Mouse (Mus musculus) layer of hippocampus, adult 18-20 months (tissue): ENCODE data around the gene Gm49383. TPM values are rescaled to one million over a fixed set of nuclear protein-coding genes. Genes with fewer than 3 reads are reported as not detected.

Source experiments
- DNase-seq, 2 experiments: peaks; one replicate each; pipeline ENCODE4 v3.0.0; 2022; ENCODE audit warnings: low spot score in 2 of 2
- long read RNA-seq: library from polyadenylated mRNA; stranded (forward); transcript quantifications from one replicate; pipeline ENCODE4 v2.0.0, GENCODE M21; 2021
- total RNA-seq, 2 experiments: library from RNA; stranded (reverse); gene quantifications; 2 replicates each; pipeline ENCODE4 v1.2.3; 2021

Gene Gm49383
- 1 to 10 TPM; 5.0 to 5.4 TPM for total RNA-seq
- long read RNA-seq, partial matches to known transcripts, result 0 of 1 reads
- long read RNA-seq, other reads (novel, unspliced or antisense), result 1 of 1 reads

DNA sequence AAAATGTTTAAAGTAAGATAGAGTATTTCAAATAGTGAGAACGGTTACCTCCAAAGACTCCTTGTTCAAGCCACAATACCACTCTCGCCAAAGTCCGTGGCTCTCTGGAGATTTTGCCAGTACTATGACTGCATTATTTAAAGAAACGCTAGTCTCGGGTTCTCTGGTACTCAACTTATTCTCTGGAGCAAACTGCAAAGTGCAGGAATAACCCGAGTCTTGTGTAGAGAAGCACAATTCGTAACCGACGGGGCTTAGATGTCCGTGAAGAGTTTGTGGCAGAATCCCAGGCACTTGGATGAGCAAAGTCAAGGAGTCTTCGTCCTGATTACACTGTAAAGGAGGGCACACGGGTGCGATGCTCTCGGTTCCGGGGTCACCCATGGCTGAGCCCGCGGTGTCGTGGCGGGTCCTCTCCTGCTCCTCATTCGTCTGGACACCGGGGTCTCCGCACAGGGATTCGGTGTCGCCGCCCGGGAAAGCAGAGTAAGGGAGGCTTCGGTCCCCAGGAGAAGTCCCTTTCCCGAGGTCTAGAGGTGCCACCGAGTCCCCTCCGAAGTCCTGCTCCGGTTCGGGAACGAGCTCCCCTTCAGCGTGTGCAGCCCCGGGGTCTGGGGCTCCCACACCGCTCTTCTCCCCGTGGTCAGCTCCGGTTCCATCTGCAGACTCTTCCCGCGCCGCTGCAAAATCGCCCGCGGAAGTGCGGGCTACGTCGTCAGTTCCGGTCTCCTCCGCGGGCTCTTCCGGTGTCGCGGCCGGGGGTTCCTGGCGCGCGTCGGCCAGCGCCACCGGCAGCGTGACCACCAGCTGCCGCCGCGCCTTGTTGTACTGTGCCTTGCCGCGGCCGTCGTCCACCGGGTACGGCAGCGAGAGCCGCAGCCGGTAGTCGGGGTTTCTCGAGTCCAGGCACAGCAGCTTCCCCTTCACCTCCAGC lies at the start of gene Gm49383:
Gene Gm49383, minus strand, starts transcription at position 661 of the 934 bp plus-strand sequence.
- peak; percentile 63 to 64 for DNase-seq

DNA sequence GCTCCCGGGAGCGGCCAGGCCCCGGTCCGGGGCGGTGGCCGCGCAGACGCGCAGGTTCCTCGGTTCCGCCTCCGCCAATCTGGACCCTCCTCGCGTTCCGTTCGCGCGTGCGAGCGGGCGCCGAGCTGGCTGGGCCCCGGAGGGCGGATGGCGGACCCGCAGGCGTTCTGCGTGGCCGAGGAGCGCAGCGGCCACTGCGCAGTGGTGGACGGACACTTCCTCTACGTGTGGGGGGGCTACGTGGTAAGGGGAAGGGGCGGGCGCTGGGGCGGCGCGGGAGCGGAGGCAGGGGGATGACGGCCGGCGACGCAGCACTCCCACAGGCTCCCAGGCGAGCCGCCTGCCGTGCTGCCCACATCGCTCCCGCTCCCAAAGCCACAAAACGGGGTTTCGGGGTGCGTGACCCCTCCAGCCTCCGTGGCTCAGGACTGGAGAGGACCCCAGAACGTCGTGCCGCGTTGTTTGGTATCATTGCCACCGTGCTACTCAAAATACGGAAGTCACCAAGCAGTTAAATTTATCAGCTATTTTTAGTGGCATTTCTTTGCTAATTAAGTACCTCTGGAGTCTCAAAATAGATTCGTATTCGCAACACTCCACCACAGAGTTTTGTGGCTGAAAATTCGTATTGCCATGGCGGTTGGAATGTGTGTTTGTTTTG lies 45.0 kb upstream of the Gm49383 start:
- peak; percentile 56 to 70 for DNase-seq

DNA sequence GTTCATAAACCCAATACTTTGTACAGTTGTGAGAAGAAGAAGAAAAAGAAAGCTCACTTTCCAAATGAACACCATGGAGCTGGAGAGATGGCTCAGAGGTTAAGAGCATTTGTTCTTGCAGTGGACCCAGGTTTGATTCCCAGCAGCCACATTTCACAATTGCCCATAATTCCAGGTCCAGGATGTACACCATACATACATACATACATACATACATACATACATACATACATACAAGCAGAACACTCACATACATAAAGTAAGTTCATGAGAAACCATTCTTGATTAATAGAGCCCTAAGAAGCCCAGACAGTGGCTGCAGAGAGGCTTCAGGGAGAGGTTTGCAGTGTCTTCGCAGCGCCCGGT lies 44.5 kb upstream of the Gm49383 start:
- DNase-seq, result no peak

DNA sequence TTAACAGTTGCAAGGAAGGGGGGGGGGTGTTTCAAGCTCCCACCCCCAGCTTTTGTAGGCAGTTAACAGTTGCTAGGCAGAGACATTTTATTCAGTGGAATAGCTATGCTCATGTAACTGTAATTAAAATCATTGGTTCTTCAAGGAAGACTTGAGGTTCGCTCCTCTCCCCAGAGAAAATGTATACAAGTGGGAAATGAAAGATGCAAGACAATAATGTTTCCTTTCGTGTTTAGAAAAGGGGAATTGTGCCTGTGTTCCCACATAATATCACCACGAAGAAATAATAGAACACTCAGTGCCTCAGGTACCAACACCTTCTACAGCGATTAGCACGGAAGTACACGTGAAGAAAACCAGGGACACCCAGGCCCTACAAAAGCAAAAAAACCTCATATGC lies 44.0 kb upstream of the Gm49383 start, which contains the start of gene Klhdc1:
Gene Klhdc1, plus strand, starts transcription at position 301 of the 400 bp plus-strand sequence.
- DNase-seq, result no peak

DNA sequence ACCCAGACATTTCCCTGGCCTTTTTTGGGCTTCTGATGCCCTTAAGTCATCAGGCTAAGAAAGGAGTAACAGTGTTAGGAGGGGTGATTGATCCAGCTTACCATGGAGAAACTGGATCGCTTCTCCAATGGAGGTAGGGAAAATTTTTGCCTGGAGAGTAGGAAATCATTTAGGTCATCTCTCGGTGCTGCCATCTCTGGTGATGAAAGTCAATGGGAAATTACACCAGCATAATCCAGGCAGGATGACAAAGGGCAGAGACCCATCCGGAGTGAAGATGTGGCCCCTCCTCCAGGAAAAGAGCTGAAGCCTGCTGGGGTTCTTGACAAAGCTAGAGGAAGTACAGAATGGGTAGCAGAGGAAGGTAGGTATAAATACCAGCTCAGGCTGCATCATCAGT lies 41.4 kb upstream of the Gm49383 start:
- DNase-seq, result no peak

DNA sequence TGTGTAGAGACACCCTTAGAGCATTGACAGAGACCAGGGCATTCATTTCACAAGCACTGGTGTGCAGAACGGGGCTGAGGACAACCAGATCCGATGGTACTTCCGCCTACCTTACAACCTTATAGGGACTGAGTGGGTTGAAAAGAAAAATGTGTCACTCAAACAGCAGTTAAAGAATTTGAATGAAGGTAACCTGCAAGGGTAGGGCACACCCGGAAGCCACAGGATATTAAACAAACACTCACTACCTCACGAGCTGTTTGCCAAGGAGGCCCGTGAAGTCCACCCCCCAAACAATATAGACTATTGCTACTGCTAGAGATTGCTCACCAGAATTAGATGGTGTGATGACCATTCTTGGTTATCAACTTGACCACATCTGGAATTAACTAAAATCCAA lies 38.9 kb upstream of the Gm49383 start:
- DNase-seq, result no peak

DNA sequence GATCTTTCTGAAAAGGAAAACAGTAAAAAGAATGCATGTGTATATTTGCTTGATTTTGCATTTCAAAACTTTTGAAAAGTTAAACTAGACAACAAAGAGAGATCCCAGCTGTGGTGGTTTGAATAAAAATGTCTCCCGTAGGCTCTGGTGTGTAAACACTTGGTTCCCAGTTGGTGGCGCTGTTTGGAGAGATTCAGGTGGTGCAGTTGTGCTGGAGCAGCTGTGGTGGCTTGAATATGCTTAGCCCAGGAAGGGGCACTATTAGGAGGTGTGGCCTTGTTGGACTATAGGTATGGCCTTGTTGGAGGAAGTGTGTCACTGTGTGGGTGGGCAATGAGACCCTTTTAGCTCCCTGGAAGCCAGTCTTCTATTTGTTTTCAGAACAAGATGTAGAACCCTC lies 32.3 kb upstream of the Gm49383 start:
- DNase-seq, result no peak

DNA sequence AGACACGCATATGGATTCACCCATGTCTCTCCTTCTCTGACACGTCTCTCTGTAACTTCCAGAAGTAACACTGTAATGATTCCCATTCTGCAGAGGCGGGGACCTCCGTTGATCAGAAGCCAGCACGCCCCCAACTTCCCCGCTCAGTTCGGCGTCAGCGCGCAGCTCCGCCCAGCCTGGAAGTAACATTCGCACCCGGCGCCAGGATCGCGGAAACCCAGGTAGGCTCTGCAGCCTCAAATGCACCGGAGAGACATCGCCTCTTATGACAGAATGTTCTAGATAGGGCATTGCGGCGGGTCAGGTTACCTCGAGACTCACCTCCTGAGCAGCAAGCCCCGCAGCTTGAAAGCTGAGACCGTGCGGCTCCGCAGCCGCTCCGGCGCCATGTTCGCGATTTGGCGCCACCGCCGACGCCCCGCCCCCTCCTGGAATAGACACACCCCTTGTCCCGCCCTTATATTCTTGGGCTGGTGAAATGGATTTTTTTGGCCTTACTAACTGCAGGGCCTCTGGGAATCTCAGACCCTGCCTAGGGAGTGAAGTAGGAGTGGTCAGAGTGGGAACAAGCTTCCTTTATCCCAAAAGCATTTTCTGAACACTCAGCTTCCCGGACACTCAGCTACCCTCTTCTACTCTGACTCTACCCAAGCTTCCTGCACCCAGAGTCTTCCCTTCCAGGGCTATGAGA lies 31.0 kb upstream of the Gm49383 start, which contains the start of gene Pole2:
Gene Pole2, minus strand, starts transcription at position 420 of the 691 bp plus-strand sequence.
- peak; percentile 76 to 88 for DNase-seq

DNA sequence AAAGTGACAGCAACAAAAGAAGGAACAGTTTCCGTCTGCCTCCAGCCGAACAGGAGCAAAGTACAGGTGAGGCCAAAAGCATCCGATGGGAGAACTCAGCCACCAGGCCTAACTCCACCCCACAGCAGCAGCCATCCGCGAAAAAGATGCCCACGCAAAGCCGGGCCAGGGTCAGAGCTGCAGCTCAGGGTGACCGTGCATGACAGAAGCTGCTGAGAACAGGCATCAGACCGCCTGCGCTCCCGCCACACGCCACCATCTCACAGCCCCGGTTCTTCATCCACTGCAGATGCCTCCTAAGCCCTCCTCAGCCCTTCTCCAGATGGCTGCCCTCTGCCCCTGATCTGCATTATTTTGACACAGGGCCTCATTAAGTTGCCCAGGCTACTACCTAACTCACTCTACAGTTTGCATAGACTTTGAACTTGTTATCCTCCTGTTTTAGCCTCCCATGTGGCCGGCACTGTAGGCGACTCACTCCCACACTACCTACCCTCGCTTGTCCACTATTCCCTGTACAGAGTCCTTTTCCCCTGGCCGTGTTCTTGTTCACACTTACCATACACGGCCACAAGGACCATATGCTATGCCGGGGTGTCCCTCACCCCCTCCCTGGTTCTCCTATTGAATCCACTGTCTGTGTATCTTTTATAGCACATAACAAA lies 23.8 kb upstream of the Gm49383 start:
- no peak for DNase-seq

DNA sequence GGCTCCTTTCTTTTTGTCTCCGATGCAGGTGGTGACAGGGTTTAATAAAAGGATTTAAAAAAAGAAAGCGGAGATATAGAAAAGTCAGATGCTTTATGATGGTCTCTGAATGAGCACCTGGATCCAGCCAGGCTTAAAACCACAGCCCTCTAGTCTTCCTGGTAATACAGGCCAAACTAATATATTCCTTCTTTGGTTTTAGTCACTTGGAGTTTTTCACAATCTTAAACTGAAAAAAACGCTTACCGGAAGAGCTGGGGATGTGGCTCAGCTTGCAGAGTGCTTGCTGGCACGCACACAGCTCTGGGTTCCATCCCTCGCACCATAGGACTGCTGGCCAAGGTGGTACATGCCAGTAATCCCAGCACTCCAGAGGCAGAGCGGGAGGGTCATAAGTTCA lies 19.7 kb upstream of the Gm49383 start:
- no peak for DNase-seq

DNA sequence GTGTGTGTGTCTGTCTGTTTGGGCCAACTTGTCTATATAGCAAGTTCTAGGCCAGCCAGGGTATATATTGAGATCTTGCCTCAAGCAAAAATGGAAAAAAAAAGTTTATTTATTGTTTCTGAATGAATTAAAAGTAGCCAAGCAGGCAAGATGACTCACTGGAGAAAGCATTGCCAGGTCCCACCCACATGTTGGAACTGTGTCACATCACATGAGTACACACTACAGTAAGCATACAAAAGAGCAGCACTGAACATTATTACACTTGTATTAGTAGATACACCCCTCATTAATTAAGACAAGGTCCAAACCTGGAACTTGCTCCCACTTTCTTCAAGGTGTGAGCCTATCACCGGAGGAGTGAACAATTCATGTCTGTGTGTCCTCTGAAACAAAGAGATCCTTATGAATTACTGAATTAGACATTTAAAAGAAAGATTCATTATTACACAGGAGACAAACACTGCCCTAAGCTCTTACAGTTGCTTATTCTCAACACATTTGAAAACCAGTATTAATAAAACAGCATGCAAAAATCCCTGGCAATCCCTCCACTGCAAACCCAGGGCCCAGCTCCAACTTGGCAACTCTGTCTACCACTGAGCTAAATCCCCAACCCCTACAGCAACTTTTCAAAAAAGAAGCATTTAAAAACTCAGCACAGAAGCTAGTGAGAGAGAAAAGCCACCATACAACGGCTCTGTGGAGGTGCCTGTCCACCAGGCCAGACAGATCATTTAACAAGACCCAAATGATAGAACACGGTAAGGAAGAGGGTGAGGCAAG lies 18.3 kb upstream of the Gm49383 start:
- DNase-seq, result peak; percentile 46 to 90

DNA sequence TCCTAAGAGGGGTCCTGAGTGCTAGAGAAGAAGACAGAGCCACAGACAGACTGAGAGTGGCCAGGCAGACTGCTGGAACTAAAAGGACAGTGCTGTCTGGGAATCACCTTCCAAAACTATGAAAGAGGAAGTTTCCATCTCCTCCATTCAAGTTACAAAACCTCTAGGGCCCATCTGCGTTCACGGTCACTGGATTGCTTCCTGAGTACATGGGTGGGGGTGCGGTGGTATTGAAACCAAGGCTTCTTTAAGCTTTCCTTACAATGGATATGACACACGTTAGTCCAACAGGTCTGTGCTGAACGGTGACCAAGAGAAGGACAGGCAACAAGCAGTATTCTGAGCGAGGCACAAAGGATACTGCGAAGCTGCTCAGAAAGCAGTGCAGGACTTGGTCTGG lies 17.5 kb upstream of the Gm49383 start:
- no peak for DNase-seq

DNA sequence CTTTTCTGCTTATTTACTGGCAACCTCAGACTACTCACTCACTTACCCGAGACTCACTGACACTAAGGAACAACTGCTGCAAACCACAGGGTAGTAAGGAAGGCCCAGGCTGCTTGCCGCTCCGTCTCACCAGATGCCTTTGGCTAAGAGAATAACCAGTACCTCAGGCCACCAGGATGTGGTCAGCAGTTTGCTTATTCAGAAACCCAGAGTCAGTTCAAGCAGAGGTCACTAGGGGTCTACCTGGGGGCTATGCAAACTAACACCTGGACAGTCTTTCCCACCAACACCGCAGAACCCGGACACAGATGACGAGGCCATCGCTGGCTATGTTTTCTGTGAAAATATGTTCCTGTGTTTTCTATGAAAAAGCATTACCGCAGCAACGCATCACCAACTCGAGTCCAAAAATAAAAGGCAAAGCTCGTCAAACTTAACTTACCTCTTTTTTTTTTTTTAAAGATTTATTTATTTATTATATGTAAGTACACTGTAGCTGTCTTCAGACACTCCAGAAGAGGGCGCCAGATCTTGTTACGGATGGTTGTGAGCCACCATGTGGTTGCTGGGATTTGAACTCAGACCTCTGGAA lies 16.4 kb upstream of the Gm49383 start:
- DNase-seq, result no peak

DNA sequence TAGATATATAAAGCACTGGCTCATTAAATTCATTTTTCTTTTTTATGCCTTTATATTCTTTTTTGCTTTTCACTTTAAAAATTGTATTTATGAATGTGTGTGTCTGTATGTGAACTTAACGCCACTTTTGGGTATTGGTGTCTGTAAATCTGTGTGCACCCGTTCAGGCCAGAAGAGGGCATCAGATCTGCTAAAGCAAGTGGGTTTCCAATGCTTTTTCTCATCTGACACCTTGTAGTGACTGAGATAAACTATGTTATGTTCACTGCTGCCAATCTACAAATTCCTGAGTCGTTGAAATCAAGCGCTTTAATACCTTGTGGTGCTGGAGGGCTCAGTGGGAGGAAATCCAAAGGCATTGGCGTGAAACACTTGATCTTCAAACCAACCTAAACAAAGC lies 14.2 kb upstream of the Gm49383 start:
- peak in 1 of 2 experiments; percentile 25 for DNase-seq

DNA sequence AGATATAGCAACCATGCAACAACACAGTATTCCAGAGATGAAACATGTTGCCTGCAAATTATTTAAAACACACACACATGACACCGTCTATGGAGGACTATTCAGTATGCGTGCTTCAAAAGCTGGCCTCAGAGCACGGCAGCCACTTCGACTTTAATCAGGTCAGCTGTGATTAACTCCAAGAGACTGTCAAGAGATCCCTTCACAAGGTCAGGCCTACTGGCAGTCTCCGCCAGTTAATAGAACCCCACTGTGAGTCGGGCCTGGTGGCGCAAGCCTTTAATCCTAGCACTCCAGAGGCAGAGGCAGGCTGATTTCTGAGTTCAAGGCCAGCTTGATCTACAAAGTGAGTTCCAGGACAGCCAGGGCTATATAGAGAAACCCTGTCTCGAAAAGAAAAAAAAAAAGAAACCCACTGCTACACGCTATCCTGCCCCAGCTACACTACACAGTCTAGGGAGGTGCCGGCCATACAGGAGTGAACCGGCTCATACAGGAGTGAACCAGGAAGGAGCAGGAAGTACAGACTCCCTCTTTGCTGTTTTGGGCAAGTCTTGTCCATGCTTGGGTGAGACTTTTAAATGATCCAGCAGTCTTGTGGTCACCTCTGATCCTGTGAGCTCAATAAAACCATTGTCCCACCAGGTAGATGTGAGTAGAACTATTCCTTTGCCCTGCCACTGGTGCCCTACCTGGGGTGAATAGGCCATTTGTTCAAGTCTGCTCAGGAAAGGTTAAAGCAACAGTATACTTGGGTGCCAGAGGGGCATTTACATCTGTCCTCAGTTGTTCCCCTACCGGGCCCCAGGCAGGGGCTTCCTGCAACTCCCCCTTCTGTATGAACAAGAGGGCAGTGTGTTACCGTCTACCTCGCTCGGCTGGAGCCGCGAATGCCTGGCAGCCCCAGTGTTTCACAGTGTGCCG lies 13.4 kb upstream of the Gm49383 start:
- no peak for DNase-seq

DNA sequence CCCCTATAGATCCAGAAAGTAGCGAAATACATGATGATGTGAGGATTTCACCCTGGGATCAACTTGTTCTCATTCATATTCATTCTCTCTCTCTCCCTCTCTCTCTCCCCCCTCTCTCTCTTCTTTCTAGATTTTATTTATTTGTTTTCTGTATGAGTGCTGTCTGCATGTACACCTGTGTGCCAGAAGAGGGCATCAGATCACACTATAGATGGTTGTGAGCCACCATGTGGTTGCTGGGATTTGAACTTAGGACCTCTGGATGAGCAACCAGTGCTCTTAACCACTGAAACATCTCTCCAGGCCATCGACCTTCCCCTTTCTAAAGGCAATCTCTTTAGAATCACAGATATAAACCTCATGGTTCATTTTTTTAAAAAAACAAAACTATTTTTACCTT lies 11.6 kb upstream of the Gm49383 start:
- no peak for DNase-seq

DNA sequence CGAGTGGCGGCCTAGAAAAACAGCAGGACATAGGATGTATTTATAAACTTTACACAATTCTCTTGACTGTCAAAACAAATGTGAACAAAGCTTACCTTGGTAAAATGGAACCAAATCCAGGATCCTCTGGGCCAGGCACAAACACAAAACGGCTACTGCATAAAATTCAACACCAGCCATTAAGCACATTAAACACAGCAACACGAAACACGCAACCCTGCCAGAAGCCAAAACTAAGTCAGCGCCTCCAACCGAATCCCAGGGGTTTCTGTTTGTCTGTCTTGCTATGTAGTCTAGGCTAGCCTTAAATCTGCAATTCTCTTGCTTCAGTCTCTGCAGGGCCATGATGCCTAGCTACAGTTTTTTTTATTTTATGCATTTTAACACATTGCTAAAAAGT lies 11.0 kb upstream of the Gm49383 start:
- no peak for DNase-seq

DNA sequence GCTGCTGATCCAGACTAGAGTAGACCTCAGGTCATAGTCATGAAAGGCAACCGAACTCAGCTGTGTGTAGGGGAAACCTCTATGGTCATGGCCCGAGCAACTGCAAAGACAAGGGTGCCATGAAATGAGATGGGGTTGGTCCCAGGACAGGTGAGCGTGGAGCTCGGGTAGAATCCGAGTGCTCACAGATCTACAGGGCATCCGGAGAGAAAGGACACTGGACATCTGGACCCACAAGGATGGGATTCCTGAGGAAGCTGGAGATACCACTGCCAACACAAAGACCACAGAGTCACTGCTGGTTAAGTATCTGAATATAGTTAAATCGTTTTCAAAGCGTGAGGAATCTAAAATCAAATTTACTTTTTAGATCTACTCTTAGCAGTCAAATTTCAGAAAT lies 10.5 kb upstream of the Gm49383 start:
- DNase-seq, result no peak
